Mouse (Mus musculus): ENCODE results near the gene Ap1ar. TPM values are rescaled to one million over a fixed set of nuclear protein-coding genes. Genes with fewer than 3 reads are reported as not detected.

Gene Ap1ar
- polyA plus RNA-seq (2016; fragmentation: Nextera tagmentation; extraction: Ambion mirVana), result 64.8 and 69.4 TPM in 2 replicates

GRCm38 (mm10) chr3:127837154-127837865 is at the start of gene Ap1ar:
Gene Ap1ar, minus strand, starts transcription at chr3:127837523.
- H3K27ac ChIP-seq, result peak within 1 kb of the TSS; percentile 90
- H3K4me1 ChIP-seq (replicated peaks), result peaks cover 12% of the 10 kb centered on the region
- H3K27me3 ChIP-seq, result no peaks in the 10 kb centered on the region
- H3K36me3 ChIP-seq, result no peaks in the 10 kb centered on the region
- H3K9ac ChIP-seq (replicated peaks), result peak within 1 kb of the TSS; percentile 91
- WGBS, result under 1% methylated on average over 89 of the region's 89 CpGs
- ATAC-seq (ENCODE audit: insufficient number of reproducible peaks, insufficient read depth, low FRiP score, low TSS enrichment, low read depth), result peak; percentile 97
- H3K9me3 ChIP-seq, result no peaks in the 10 kb centered on the region
- peak within 1 kb of the TSS; percentile 80 for H3K4me2 ChIP-seq
- H3K4me3 ChIP-seq (replicated peaks), result peak within 1 kb of the TSS; percentile 94

- Histone ChIP-seq H3K36me3 (no peaks in the 10 kb centered on the region), H3K4me1 (replicated peaks) (no peaks in the 10 kb centered on the region; the same call in 1 of the 2 replicates), H3K27me3 (no peaks in the 10 kb centered on the region), H3K4me2 (no peak overlapping the region), H3K27ac (no peak overlapping the region), H3K4me3 (replicated peaks) (no peak overlapping the region), H3K9me3 (no peaks in the 10 kb centered on the region), H3K9ac (replicated peaks) (no peak overlapping the region)
- 77% methylated on average over 2 of the region's 2 CpGs for WGBS
- no peak for ATAC-seq (ENCODE audit: insufficient number of reproducible peaks, insufficient read depth, low FRiP score, low TSS enrichment, low read depth)
These were observed 44.4 kb upstream of the Ap1ar start for GRCm38 (mm10) chr3:127881684-127882083.

- 85% methylated on average over 3 of the region's 3 CpGs for WGBS
These were observed 42.6 kb upstream of the Ap1ar start for GRCm38 (mm10) chr3:127879968-127880367.

GRCm38 (mm10) chr3:127875509-127875908 is 38.2 kb upstream of the Ap1ar start:
- H3K4me2 ChIP-seq, result no peak overlapping the region
- H3K9ac ChIP-seq (replicated peaks), result no peak overlapping the region
- H3K27ac ChIP-seq, result no peak overlapping the region
- no peak overlapping the region for H3K4me3 ChIP-seq (replicated peaks)
- 88% methylated on average over 2 of the region's 2 CpGs for WGBS
- H3K27me3 ChIP-seq, result no peaks in the 10 kb centered on the region
- H3K4me1 ChIP-seq (replicated peaks), result no peaks in the 10 kb centered on the region
- H3K36me3 ChIP-seq, result no peaks in the 10 kb centered on the region
- H3K9me3 ChIP-seq, result no peaks in the 10 kb centered on the region
- no peak for ATAC-seq (ENCODE audit: insufficient number of reproducible peaks, insufficient read depth, low FRiP score, low TSS enrichment, low read depth)

More at GRCm38 (mm10) chr3:127879968-127880367, 42.6 kb upstream of the Ap1ar start:
- no peak overlapping the region for H3K9ac ChIP-seq (replicated peaks)
- ATAC-seq (ENCODE audit: insufficient number of reproducible peaks, insufficient read depth, low FRiP score, low TSS enrichment, low read depth), result no peak
- no peaks in the 10 kb centered on the region for H3K9me3 ChIP-seq
- H3K4me3 ChIP-seq (replicated peaks), result no peak overlapping the region
- no peaks in the 10 kb centered on the region for H3K4me1 ChIP-seq (replicated peaks)
- no peaks in the 10 kb centered on the region for H3K27me3 ChIP-seq
- H3K36me3 ChIP-seq, result no peaks in the 10 kb centered on the region
- no peak overlapping the region for H3K27ac ChIP-seq
- H3K4me2 ChIP-seq, result no peak overlapping the region

GRCm38 (mm10) chr3:127875059-127875458 is 37.7 kb upstream of the Ap1ar start:
- Histone ChIP-seq H3K4me1 (replicated peaks) (no peaks in the 10 kb centered on the region), H3K36me3 (no peaks in the 10 kb centered on the region), H3K9me3 (no peaks in the 10 kb centered on the region), H3K27ac (no peak overlapping the region), H3K9ac (replicated peaks) (no peak overlapping the region), H3K4me2 (no peak overlapping the region), H3K27me3 (no peaks in the 10 kb centered on the region), H3K4me3 (replicated peaks) (no peak overlapping the region)
- ATAC-seq (ENCODE audit: insufficient number of reproducible peaks, insufficient read depth, low FRiP score, low TSS enrichment, low read depth), result no peak
- WGBS, result 81% methylated on average over 7 of the region's 7 CpGs

- ATAC-seq (ENCODE audit: insufficient number of reproducible peaks, insufficient read depth, low FRiP score, low TSS enrichment, low read depth), result no peak
- Histone ChIP-seq H3K4me1 (replicated peaks) (no peaks in the 10 kb centered on the region), H3K9me3 (no peaks in the 10 kb centered on the region), H3K27ac (no peak overlapping the region), H3K27me3 (no peaks in the 10 kb centered on the region), H3K4me3 (replicated peaks) (no peak overlapping the region), H3K36me3 (no peaks in the 10 kb centered on the region), H3K9ac (replicated peaks) (no peak overlapping the region), H3K4me2 (no peak overlapping the region)
- WGBS, result 40% methylated on average over 4 of the region's 4 CpGs
These were observed 37.0 kb upstream of the Ap1ar start for GRCm38 (mm10) chr3:127874254-127874883.

GRCm38 (mm10) chr3:127871575-127871974 is 34.3 kb upstream of the Ap1ar start:
- no peak overlapping the region for H3K4me3 ChIP-seq (replicated peaks)
- WGBS, result 78% methylated on average over 9 of the region's 9 CpGs
- no peaks in the 10 kb centered on the region for H3K9me3 ChIP-seq
- H3K27me3 ChIP-seq, result no peaks in the 10 kb centered on the region
- H3K4me1 ChIP-seq (replicated peaks), result no peaks in the 10 kb centered on the region
- no peak overlapping the region for H3K27ac ChIP-seq
- no peak overlapping the region for H3K9ac ChIP-seq (replicated peaks)
- H3K4me2 ChIP-seq, result no peak overlapping the region
- ATAC-seq (ENCODE audit: insufficient number of reproducible peaks, insufficient read depth, low FRiP score, low TSS enrichment, low read depth), result no peak
- no peaks in the 10 kb centered on the region for H3K36me3 ChIP-seq

GRCm38 (mm10) chr3:127868880-127869279 is 31.6 kb upstream of the Ap1ar start:
- WGBS, result 78% methylated on average over 5 of the region's 5 CpGs
- H3K4me1 ChIP-seq (replicated peaks), result no peaks in the 10 kb centered on the region
- no peak overlapping the region for H3K27ac ChIP-seq
- H3K27me3 ChIP-seq, result no peaks in the 10 kb centered on the region
- no peak overlapping the region for H3K9ac ChIP-seq (replicated peaks)
- no peaks in the 10 kb centered on the region for H3K36me3 ChIP-seq
- no peaks in the 10 kb centered on the region for H3K9me3 ChIP-seq
- no peak overlapping the region for H3K4me2 ChIP-seq
- no peak for ATAC-seq (ENCODE audit: insufficient number of reproducible peaks, insufficient read depth, low FRiP score, low TSS enrichment, low read depth)
- no peak overlapping the region for H3K4me3 ChIP-seq (replicated peaks)

GRCm38 (mm10) chr3:127868046-127868758 is 30.9 kb upstream of the Ap1ar start:
- no peaks in the 10 kb centered on the region for H3K9me3 ChIP-seq
- no peak overlapping the region for H3K4me2 ChIP-seq
- H3K4me1 ChIP-seq (replicated peaks), result no peaks in the 10 kb centered on the region
- 80% methylated on average over 9 of the region's 9 CpGs for WGBS
- H3K27ac ChIP-seq, result no peak overlapping the region
- ATAC-seq (ENCODE audit: insufficient number of reproducible peaks, insufficient read depth, low FRiP score, low TSS enrichment, low read depth), result no peak
- no peak overlapping the region for H3K9ac ChIP-seq (replicated peaks)
- no peaks in the 10 kb centered on the region for H3K27me3 ChIP-seq
- no peak overlapping the region for H3K4me3 ChIP-seq (replicated peaks)
- no peaks in the 10 kb centered on the region for H3K36me3 ChIP-seq

- no peak overlapping the region for H3K27ac ChIP-seq
- no peaks in the 10 kb centered on the region for H3K36me3 ChIP-seq
- H3K4me3 ChIP-seq (replicated peaks), result no peak overlapping the region
- WGBS, result 41% methylated on average over 2 of the region's 2 CpGs
- H3K4me1 ChIP-seq (replicated peaks), result no peaks in the 10 kb centered on the region
- no peak overlapping the region for H3K4me2 ChIP-seq
- no peak for ATAC-seq (ENCODE audit: insufficient number of reproducible peaks, insufficient read depth, low FRiP score, low TSS enrichment, low read depth)
- no peak overlapping the region for H3K9ac ChIP-seq (replicated peaks)
- H3K27me3 ChIP-seq, result no peaks in the 10 kb centered on the region
- no peaks in the 10 kb centered on the region for H3K9me3 ChIP-seq
These were observed 26.9 kb upstream of the Ap1ar start for GRCm38 (mm10) chr3:127864242-127864641.

- Histone ChIP-seq H3K27ac (no peak overlapping the region), H3K4me3 (replicated peaks) (no peak overlapping the region), H3K36me3 (no peaks in the 10 kb centered on the region), H3K9me3 (no peaks in the 10 kb centered on the region), H3K27me3 (no peaks in the 10 kb centered on the region), H3K4me2 (no peak overlapping the region), H3K4me1 (replicated peaks) (no peaks in the 10 kb centered on the region), H3K9ac (replicated peaks) (no peak overlapping the region)
- ATAC-seq (ENCODE audit: insufficient number of reproducible peaks, insufficient read depth, low FRiP score, low TSS enrichment, low read depth), result no peak
- 81% methylated on average over 3 of the region's 3 CpGs for WGBS
These were observed 26.2 kb upstream of the Ap1ar start for GRCm38 (mm10) chr3:127863571-127863970.

Data from limb, embryonic 12.5 days (tissue).